Mouse (Mus musculus) olfactory bulb, adult 2 months (tissue): ENCODE data around the gene Tcea3.

Experiments
- CTCF ChIP-seq: fragments of 200-500 bp; IDR thresholded peaks from 2 replicates; pipeline ENCODE4 v1.5.1; 2012; ENCODE audit warnings: low read depth, mild to moderate bottlenecking, low read length, moderate library complexity; ENCODE audit not compliant: insufficient read depth
- POLR2A ChIP-seq: fragments of 200-500 bp; IDR thresholded peaks from 2 replicates; pipeline ENCODE4 v1.6.1; 2012; ENCODE audit warnings: mild to moderate bottlenecking, low read depth, low read length, moderate library complexity; ENCODE audit not compliant: insufficient read depth

- TF ChIP-seq CTCF (no peak), POLR2A (no peak)
Measured at GRCm38 (mm10) chr4:136290781-136291595, 43.5 kb downstream of the Tcea3 start.
